ENCODE assay signal across 7 mouse cellular contexts in genomic region chr4:70535711-70536311, GRCm38 (mm10). TPM values are rescaled to one million over a fixed set of nuclear protein-coding genes. Genes with fewer than 3 reads are reported as not detected.
A peak's percentile ranks its signal among the peaks of the same experiment; 100 is the strongest.
DNase-seq lines count a peak whose midpoint lies in the region; ATAC-seq and TF ChIP-seq lines count a peak whose summit lies in the region.

No protein-coding gene starts in this region.

- 22% methylated on average over 7 of the region's 7 CpGs for WGBS in forebrain, embryonic 10.5 days
- WGBS in heart, postnatal 0 days, result 11% methylated on average over 7 of the region's 7 CpGs

- H3K9me3 ChIP-seq in forebrain, embryonic 10.5 days, result no peaks in the 10 kb centered on the region
- no peaks in the 10 kb centered on the region for H3K9me3 ChIP-seq in heart, postnatal 0 days (replicated peaks; ENCODE audit: control insufficient read depth, low read length)

- H3K36me3 ChIP-seq in forebrain, embryonic 10.5 days (replicated peaks), result no peaks in the 10 kb centered on the region
- H3K36me3 ChIP-seq in heart, postnatal 0 days (replicated peaks; ENCODE audit: control insufficient read depth, insufficient read depth, low read length), result no peaks in the 10 kb centered on the region

- no peak for TF ChIP-seq CTCF in heart, postnatal 0 days (IDR thresholded peaks at IDR 0.05; ENCODE audit: low read depth)

- TF ChIP-seq EP300 in heart, postnatal 0 days (IDR thresholded peaks at IDR 0.05; ENCODE audit: low read depth), result no peak

- peak; percentile 84 for DNase-seq in Muller cell, postnatal 12 days (ENCODE audit: inconsistent ontology term)
- peak; percentile 77 for DNase-seq in adrenal gland, postnatal 14 days
- peak; percentile 36 for DNase-seq in forebrain, embryonic 10.5 days (ENCODE audit: extremely low spot score, low spot score)
- peak; percentile 33 for DNase-seq in heart, postnatal 0 days (ENCODE audit: low spot score)
- peak; percentile 62 for DNase-seq in kidney, postnatal 10 days
- peak; percentile 62 for DNase-seq in lung, postnatal 25 days (ENCODE audit: low spot score)
- peak; percentile 57 for DNase-seq in retina, postnatal 1 day

- peak overlapping the region; percentile 80 for H3K4me3 ChIP-seq in forebrain, embryonic 10.5 days
- peak overlapping the region; percentile 89 for H3K4me3 ChIP-seq in heart, postnatal 0 days (ENCODE audit: low read depth, low read length)

- peak overlapping the region; percentile 100 for H3K27ac ChIP-seq in forebrain, embryonic 10.5 days
- peak overlapping the region; percentile 93 for H3K27ac ChIP-seq in heart, postnatal 0 days (ENCODE audit: low read depth)

- H3K27me3 ChIP-seq in forebrain, embryonic 10.5 days (ENCODE audit: poor library complexity, severe bottlenecking), result peaks cover 30% of the 10 kb centered on the region
- H3K27me3 ChIP-seq in heart, postnatal 0 days (ENCODE audit: control insufficient read depth, insufficient read depth, low read length), result no peaks in the 10 kb centered on the region

- peak overlapping the region; percentile 85; the same call in 1 of the 2 replicates for H3K9ac ChIP-seq in heart, postnatal 0 days (replicated peaks; ENCODE audit: low read depth, low read length)

- no peak for ATAC-seq in heart, postnatal 0 days (ENCODE audit: insufficient read depth, low read depth)

- H3K4me1 ChIP-seq in forebrain, embryonic 10.5 days, result peaks cover 65% of the 10 kb centered on the region
- H3K4me1 ChIP-seq in heart, postnatal 0 days (ENCODE audit: control insufficient read depth, insufficient read depth), result peaks cover 19% of the 10 kb centered on the region; the same call in 1 of the 2 replicates

- peak overlapping the region; percentile 99 for H3K4me2 ChIP-seq in heart, postnatal 0 days (ENCODE audit: low read depth, low read length)

RNA-seq across cellular contexts. Expression of gene Megf9, which starts 1.0 kb away (rescaled TPM):
- 33.6 and 45.5 TPM in 2 replicates for total RNA-seq in adrenal gland, postnatal 14 days (2021)
- 14.2 and 14.5 TPM in 2 replicates for polyA plus RNA-seq in forebrain, embryonic 10.5 days (2016; fragmentation: Nextera tagmentation; extraction: Ambion mirVana)
- total RNA-seq in heart, postnatal 0 days (2014; rRNA removed; ENCODE audit: low replicate concordance), result 9.8 and 10.8 TPM in 2 replicates
- 3.3 and 3.4 TPM in 2 replicates for polyA plus RNA-seq in heart, postnatal 0 days (2015; fragmentation: Nextera tagmentation; extraction: Ambion mirVana)

Comparison
In these comparisons a context has a peak if more than half of its experiments do, and no peak if none do; other contexts are left out.
1. DNase-seq: peak in every context shown above with its lines; median percentile 84 in Muller cell, postnatal 12 days; 77 in adrenal gland, postnatal 14 days; 62 in kidney, postnatal 10 days; 62 in lung, postnatal 25 days; 57 in retina, postnatal 1 day; 36 in forebrain, embryonic 10.5 days; 33 in heart, postnatal 0 days.